Mouse (Mus musculus): ENCODE data around the gene Ugt1a1.

DNA sequence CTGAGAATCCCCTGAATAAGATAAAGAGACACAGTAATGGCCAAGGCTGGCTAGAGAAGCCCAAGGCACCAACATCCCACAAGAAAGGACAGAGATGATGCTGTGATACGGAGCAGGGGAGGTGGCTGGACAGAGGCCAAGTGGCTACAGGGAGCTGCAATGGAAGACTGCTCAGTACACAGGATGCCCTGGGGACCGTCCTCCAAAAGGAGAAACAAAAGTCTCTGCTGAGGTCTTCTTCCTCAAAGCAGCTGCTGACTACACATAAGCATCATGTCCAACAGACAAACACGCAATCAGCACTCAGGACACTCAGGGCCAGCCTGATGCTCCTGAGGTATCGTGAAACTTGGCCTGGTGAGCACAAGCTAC lies 53.1 kb downstream of the Ugt1a1 start:
- no peak for TF ChIP-seq GATA1 (IDR thresholded peaks at IDR 0.05; ENCODE audit: low read length)
- TF ChIP-seq TAL1 (IDR thresholded peaks at IDR 0.05; ENCODE audit: low read length): no peak

All from erythroblast, embryonic 14.5 days (primary cell).